Mouse (Mus musculus) right cerebral cortex, postnatal 25 days (tissue): ENCODE results near the gene Cbx6.

ENCODE experiments used
- DNase-seq: peaks from one replicate; pipeline ENCODE4 v3.0.0; 2022

Cbx6 gene

GRCm38 (mm10) chr15:79801646-79802045 lies 32.8 kb downstream of the Cbx6 start:
- DNase-seq, result no peak

GRCm38 (mm10) chr15:79800701-79801100 lies 33.8 kb downstream of the Cbx6 start:
- no peak for DNase-seq

GRCm38 (mm10) chr15:79798591-79798990 lies 35.9 kb downstream of the Cbx6 start:
- no peak for DNase-seq

GRCm38 (mm10) chr15:79797680-79798079 lies 36.8 kb downstream of the Cbx6 start:
- DNase-seq, result no peak

GRCm38 (mm10) chr15:79797096-79797495 lies 37.4 kb downstream of the Cbx6 start:
- no peak for DNase-seq

GRCm38 (mm10) chr15:79796256-79796655 lies 38.2 kb downstream of the Cbx6 start:
- DNase-seq, result peak; percentile 77

- DNase-seq, result no peak
These were observed 40.3 kb downstream of the Cbx6 start for GRCm38 (mm10) chr15:79794173-79794572.

- no peak for DNase-seq
These were observed 41.4 kb downstream of the Cbx6 start for GRCm38 (mm10) chr15:79793076-79793475.

- no peak for DNase-seq
These were observed 42.0 kb downstream of the Cbx6 start for GRCm38 (mm10) chr15:79792455-79792854.

GRCm38 (mm10) chr15:79791502-79791901 lies 43.0 kb downstream of the Cbx6 start:
- no peak for DNase-seq

GRCm38 (mm10) chr15:79790905-79791304 lies 43.6 kb downstream of the Cbx6 start:
- DNase-seq, result no peak

- DNase-seq, result no peak
These were observed 44.4 kb downstream of the Cbx6 start for GRCm38 (mm10) chr15:79790111-79790510.

GRCm38 (mm10) chr15:79787815-79788214 lies 46.7 kb downstream of the Cbx6 start:
- DNase-seq, result no peak

GRCm38 (mm10) chr15:79785056-79785455 lies 49.4 kb downstream of the Cbx6 start:
- DNase-seq, result no peak

GRCm38 (mm10) chr15:79777749-79778148 lies 56.7 kb downstream of the Cbx6 start, which contains the start of gene Dnal4:
Gene Dnal4, minus strand, starts transcription at chr15:79777849.
- no peak for DNase-seq

- peak; percentile 60 for DNase-seq
These were observed 58.8 kb downstream of the Cbx6 start for GRCm38 (mm10) chr15:79775662-79776061.

- DNase-seq, result peak; percentile 94
These were observed 60.1 kb downstream of the Cbx6 start for GRCm38 (mm10) chr15:79774117-79775027.
